In genomic region chr6:120362774-120363687, GRCm38 (mm10) we compare ENCODE assay signal across 7 mouse cellular contexts. TPM values are rescaled to one million over a fixed set of nuclear protein-coding genes. Genes with fewer than 3 reads are reported as not detected.
DNase-seq lines count a peak whose midpoint lies in the region; ATAC-seq and TF ChIP-seq lines count a peak whose summit lies in the region.

No protein-coding gene starts in this region.

- no peaks in the 10 kb centered on the region for H3K27me3 ChIP-seq in thymus, adult 2 months (ENCODE audit: control insufficient read depth, insufficient read depth, low read length)
- no peaks in the 10 kb centered on the region for H3K27me3 ChIP-seq in limb, embryonic 15.5 days
- H3K27me3 ChIP-seq in neural tube, embryonic 15.5 days (replicated peaks), result no peaks in the 10 kb centered on the region

- WGBS in thymus, adult 2 months, result 23% methylated on average over 15 of the region's 15 CpGs
- WGBS in limb, embryonic 15.5 days, result 22% methylated on average over 15 of the region's 15 CpGs
- WGBS in neural tube, embryonic 15.5 days, result 27% methylated on average over 15 of the region's 15 CpGs

- TF ChIP-seq POLR2A in thymus, adult 2 months (IDR thresholded peaks at IDR 0.05; ENCODE audit: control insufficient read depth, extremely low read depth, insufficient read depth, low read length, poor library complexity), result no peak

- no peak for TF ChIP-seq CTCF in thymus, adult 2 months (IDR thresholded peaks at IDR 0.05; ENCODE audit: borderline replicate concordance, control insufficient read depth, extremely low read depth, insufficient read depth, low read length, poor library complexity)

- DNase-seq in thymus, adult 2 months, result no peak
- no peak for DNase-seq in thymus, postnatal 4 days
- DNase-seq in B cell, adult 2 months, result no peak
- no peak for DNase-seq in gastrocnemius, postnatal 14 days

- intact Hi-C loops in gastrocnemius, postnatal 14 days (cut with DNase I; ENCODE audit: low total_unique reads), result no loop called here

- H3K4me2 ChIP-seq in limb, embryonic 15.5 days, result peak overlapping the region; percentile 74
- H3K4me2 ChIP-seq in neural tube, embryonic 15.5 days, result peak overlapping the region; percentile 80

- peak overlapping the region; percentile 90 for H3K27ac ChIP-seq in thymus, adult 2 months (ENCODE audit: control insufficient read depth, insufficient read depth, low read length)
- peak overlapping the region; percentile 99 for H3K27ac ChIP-seq in limb, embryonic 15.5 days
- H3K27ac ChIP-seq in neural tube, embryonic 15.5 days (replicated peaks), result peak overlapping the region; percentile 98

- no peaks in the 10 kb centered on the region for H3K9me3 ChIP-seq in limb, embryonic 15.5 days
- H3K9me3 ChIP-seq in neural tube, embryonic 15.5 days (replicated peaks), result no peaks in the 10 kb centered on the region

- ATAC-seq in erythroblast, adult 5-6 weeks (replicated peaks; ENCODE audit: low FRiP score, poor library complexity, severe bottlenecking), result peak; percentile 30
- no peak for ATAC-seq in limb, embryonic 15.5 days (ENCODE audit: insufficient number of reproducible peaks, low FRiP score, low TSS enrichment, low read depth)
- ATAC-seq in neural tube, embryonic 15.5 days (ENCODE audit: low FRiP score), result no peak; the same call in 1 of the 2 replicates

- peak overlapping the region; percentile 89 for H3K4me3 ChIP-seq in thymus, adult 2 months (ENCODE audit: control insufficient read depth, insufficient read depth, low read length)
- peak overlapping the region; percentile 98 for H3K4me3 ChIP-seq in limb, embryonic 15.5 days
- peak overlapping the region; percentile 100 for H3K4me3 ChIP-seq in neural tube, embryonic 15.5 days (replicated peaks)

- H3K4me1 ChIP-seq in thymus, adult 2 months (replicated peaks; ENCODE audit: control insufficient read depth, insufficient read depth, low read length), result peaks cover 7% of the 10 kb centered on the region
- H3K4me1 ChIP-seq in limb, embryonic 15.5 days, result peaks cover 14% of the 10 kb centered on the region
- peaks cover 17% of the 10 kb centered on the region for H3K4me1 ChIP-seq in neural tube, embryonic 15.5 days

- H3K9ac ChIP-seq in limb, embryonic 15.5 days, result peak overlapping the region; percentile 93
- H3K9ac ChIP-seq in neural tube, embryonic 15.5 days (replicated peaks), result peak overlapping the region; percentile 92

- H3K36me3 ChIP-seq in thymus, adult 2 months (ENCODE audit: control insufficient read depth, insufficient read depth, low read length), result peaks cover 6% of the 10 kb centered on the region
- H3K36me3 ChIP-seq in limb, embryonic 15.5 days, result peaks cover 8% of the 10 kb centered on the region
- peaks cover 8% of the 10 kb centered on the region for H3K36me3 ChIP-seq in neural tube, embryonic 15.5 days

RNA-seq across cellular contexts. Expression of gene Kdm5a, which starts 0.9 kb away (rescaled TPM):
- 12.9 and 13.2 TPM in 2 replicates for polyA plus RNA-seq in thymus, adult 2 months (2012; rRNA removed)
- total RNA-seq in erythroblast, adult 5-6 weeks (2015; ENCODE audit: low replicate concordance), result 29.2 and 34.5 TPM in 2 replicates
- 130 and 136 TPM in 2 replicates for total RNA-seq in erythroblast, adult 5-6 weeks (2017; ENCODE audit: low replicate concordance)
- polyA plus RNA-seq in limb, embryonic 15.5 days (2015; fragmentation: Nextera tagmentation; extraction: Ambion mirVana), result 41.7 and 43.3 TPM in 2 replicates
- polyA plus RNA-seq in neural tube, embryonic 15.5 days (2015; fragmentation: Nextera tagmentation; extraction: Ambion mirVana), result 26.5 and 30.9 TPM in 2 replicates
- total RNA-seq in gastrocnemius, postnatal 14 days (2021), result 10 to 100 TPM; 21.1 to 23.8 TPM

RNA-seq across cellular contexts. Expression of gene Ccdc77, which starts 1.1 kb away (rescaled TPM):
- polyA plus RNA-seq in thymus, adult 2 months (2012; rRNA removed), result 7.6 and 7.8 TPM in 2 replicates
- 61.3 and 87.4 TPM in 2 replicates for total RNA-seq in erythroblast, adult 5-6 weeks (2015; ENCODE audit: low replicate concordance)
- total RNA-seq in erythroblast, adult 5-6 weeks (2017; ENCODE audit: low replicate concordance), result 173 and 201 TPM in 2 replicates
- polyA plus RNA-seq in limb, embryonic 15.5 days (2015; fragmentation: Nextera tagmentation; extraction: Ambion mirVana), result 21.8 and 22.7 TPM in 2 replicates
- 11.1 and 16.5 TPM in 2 replicates for polyA plus RNA-seq in neural tube, embryonic 15.5 days (2015; fragmentation: Nextera tagmentation; extraction: Ambion mirVana)
- total RNA-seq in gastrocnemius, postnatal 14 days (2021), result 1 to 10 TPM; 5.5 to 6.6 TPM
